Mouse (Mus musculus) forelimb bud, embryonic 11.5 days (tissue): Measurements from ENCODE around the gene Naa38.
"Not testable (repeated sequence)": the region's sequence is repeated elsewhere in the genome, so short reads cannot be mapped to it uniquely, and the experiment has no call there.

Experiments
- DNase-seq: peaks from one replicate; pipeline ENCODE4 v3.0.0-alpha.2; 2012; ENCODE audit warnings: low read depth, low spot score

Naa38 gene

GRCm38 (mm10) chr11:69373223-69373965 lies 21.9 kb upstream of the Naa38 start:
- no peak for DNase-seq

- DNase-seq: no peak
These were observed 19.6 kb upstream of the Naa38 start for GRCm38 (mm10) chr11:69375646-69376045.

GRCm38 (mm10) chr11:69377766-69378165 lies 17.5 kb upstream of the Naa38 start:
- DNase-seq: no peak

- DNase-seq: no peak
These were observed 15.7 kb upstream of the Naa38 start for GRCm38 (mm10) chr11:69379600-69379999.

- DNase-seq: no peak
These were observed 13.9 kb upstream of the Naa38 start for GRCm38 (mm10) chr11:69381356-69381755.

- DNase-seq: no peak
These were observed 12.7 kb upstream of the Naa38 start for GRCm38 (mm10) chr11:69382478-69383105.

- DNase-seq: no peak
These were observed 10.3 kb upstream of the Naa38 start for GRCm38 (mm10) chr11:69384979-69385378.

GRCm38 (mm10) chr11:69386758-69387157 lies 8.5 kb upstream of the Naa38 start:
- DNase-seq: no peak

- no peak for DNase-seq
These were observed 6.6 kb upstream of the Naa38 start for GRCm38 (mm10) chr11:69388680-69389079.

GRCm38 (mm10) chr11:69389531-69390399 lies 5.5 kb upstream of the Naa38 start:
- DNase-seq: no peak

- peak; percentile 84 for DNase-seq
These were observed 4.8 kb upstream of the Naa38 start for GRCm38 (mm10) chr11:69390400-69391034.

- not testable (repeated sequence) for DNase-seq
These were observed 608 bp upstream of the Naa38 start for GRCm38 (mm10) chr11:69394591-69395167.

GRCm38 (mm10) chr11:69395634-69396373 lies 517 bp downstream of the Naa38 start:
- DNase-seq: peak; percentile 100

- DNase-seq: no peak
These were observed 1.5 kb downstream of the Naa38 start for GRCm38 (mm10) chr11:69396772-69397171.

- DNase-seq: no peak
These were observed 2.3 kb downstream of the Naa38 start for GRCm38 (mm10) chr11:69397581-69398057.

GRCm38 (mm10) chr11:69398059-69398458 lies 2.8 kb downstream of the Naa38 start, which contains the start of gene Tmem88:
TSS of gene Tmem88 (minus strand) at chr11:69398234.
- peak; percentile 63 for DNase-seq

GRCm38 (mm10) chr11:69398486-69399200 lies 3.4 kb downstream of the Naa38 start:
- no peak for DNase-seq

- no peak for DNase-seq
These were observed 4.2 kb downstream of the Naa38 start for GRCm38 (mm10) chr11:69399201-69400082.
